Mouse (Mus musculus) left cerebral cortex, postnatal 25 days (tissue): Measurements from ENCODE around the gene Adora2b. TPM values are rescaled to one million over a fixed set of nuclear protein-coding genes. Genes with fewer than 3 reads are reported as not detected.
A peak's percentile ranks its signal among the peaks of the same experiment; 100 is the strongest.

Experiments
- DNase-seq, 2 experiments: peaks; one replicate each; pipeline ENCODE4 v3.0.0; 2022; ENCODE audit warnings: low spot score in 2 of 2, mixed read lengths in 1 of 2
- intact Hi-C: fragments of 180-260 bp; cut with DNase I; formaldehyde crosslinking; loops from one replicate; pipeline ENCODE4 v1.15.1; 2025
- total RNA-seq, 2 experiments: library from RNA; stranded (reverse); gene quantifications; 2 replicates each; pipeline ENCODE4 v1.2.3; 2021

Gene Adora2b
- 1 to 10 TPM; 6.6 to 7.9 TPM for total RNA-seq

DNA sequence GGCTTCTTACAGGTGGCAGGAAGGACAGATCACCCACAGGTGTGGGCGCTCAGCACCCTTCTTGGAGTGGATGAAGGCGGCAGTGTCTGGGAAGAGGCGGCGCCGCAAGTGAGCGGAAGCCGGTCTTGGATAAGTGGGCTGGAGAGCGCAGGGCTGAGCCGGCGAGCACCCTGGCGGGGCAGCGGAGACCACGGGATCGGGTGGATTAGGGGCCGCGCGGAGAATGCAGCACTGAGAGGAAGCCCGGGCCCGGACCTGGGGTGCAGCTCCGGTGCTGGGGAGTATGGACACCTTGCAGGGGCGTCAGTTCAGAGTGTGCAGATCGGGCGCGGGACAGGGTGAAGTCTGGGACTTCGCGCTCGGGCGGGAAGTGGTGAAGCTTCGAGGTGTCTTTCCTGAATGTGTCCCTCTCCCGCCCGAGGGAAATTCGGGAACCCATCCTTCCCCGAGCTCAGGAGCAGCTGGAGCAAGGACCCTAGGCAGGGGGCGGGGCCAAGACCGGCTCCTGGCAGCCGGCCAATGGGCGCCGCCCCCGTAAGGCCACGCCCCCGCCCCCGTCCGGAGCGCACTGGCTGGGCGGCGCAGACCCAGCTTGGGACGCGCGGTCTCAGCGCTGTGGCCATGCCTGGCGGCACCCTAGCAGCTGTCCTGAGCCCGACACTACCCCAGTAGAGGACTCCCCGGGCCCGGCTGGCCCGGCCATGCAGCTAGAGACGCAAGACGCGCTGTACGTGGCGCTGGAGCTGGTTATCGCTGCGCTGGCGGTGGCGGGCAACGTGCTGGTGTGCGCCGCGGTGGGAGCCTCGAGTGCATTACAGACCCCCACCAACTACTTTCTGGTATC lies at the start of gene Adora2b:
TSS of gene Adora2b (plus strand) at position 584 of the 844 bp plus-strand sequence.
- peak in 1 of 2 experiments; percentile 13 for DNase-seq
- intact Hi-C loops = no loop called here

GRCm38 (mm10) chr11:62200901-62201512 lies 47.8 kb upstream of the Adora2b start:
- no peak for DNase-seq
- intact Hi-C loops = loop anchor here (5.0 kb wide), 1 partner anchor 66 kb away; no protein-coding TSS in a partner anchor

GRCm38 (mm10) chr11:62202645-62203044 lies 46.1 kb upstream of the Adora2b start:
- no peak for DNase-seq
- intact Hi-C loops = loop anchor here (5.0 kb wide), 1 partner anchor 65 kb away; no protein-coding TSS in a partner anchor

GRCm38 (mm10) chr11:62209111-62209510 lies 39.7 kb upstream of the Adora2b start:
- no peak for DNase-seq
- intact Hi-C loops = no loop called here

GRCm38 (mm10) chr11:62209891-62210290 lies 38.9 kb upstream of the Adora2b start:
- DNase-seq = no peak

GRCm38 (mm10) chr11:62213384-62213989 lies 35.3 kb upstream of the Adora2b start:
- intact Hi-C loops = no loop called here
- no peak for DNase-seq

More at GRCm38 (mm10) chr11:62209891-62210290, 38.9 kb upstream of the Adora2b start:
- intact Hi-C loops = no loop called here

DNA sequence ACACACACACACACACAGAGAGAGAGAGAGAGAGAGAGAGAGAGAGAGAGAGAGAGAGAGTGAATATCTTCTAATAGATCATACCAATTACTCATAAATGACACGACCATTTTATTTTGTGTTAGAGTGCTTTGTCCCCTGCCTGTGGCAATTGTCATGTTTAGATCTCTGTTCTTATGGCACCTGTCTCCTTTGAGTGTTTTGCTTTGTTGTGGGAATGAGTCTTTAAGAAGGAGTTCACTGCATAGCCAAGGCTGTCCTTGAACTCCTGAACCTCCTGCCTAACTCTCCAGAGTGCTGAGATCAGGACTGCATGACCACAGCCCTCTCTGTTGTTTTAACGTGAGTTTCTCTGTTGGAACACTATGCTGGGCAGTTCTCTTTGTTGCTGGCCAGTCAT lies 33.7 kb upstream of the Adora2b start:
- no peak for DNase-seq
- intact Hi-C loops = no loop called here

DNA sequence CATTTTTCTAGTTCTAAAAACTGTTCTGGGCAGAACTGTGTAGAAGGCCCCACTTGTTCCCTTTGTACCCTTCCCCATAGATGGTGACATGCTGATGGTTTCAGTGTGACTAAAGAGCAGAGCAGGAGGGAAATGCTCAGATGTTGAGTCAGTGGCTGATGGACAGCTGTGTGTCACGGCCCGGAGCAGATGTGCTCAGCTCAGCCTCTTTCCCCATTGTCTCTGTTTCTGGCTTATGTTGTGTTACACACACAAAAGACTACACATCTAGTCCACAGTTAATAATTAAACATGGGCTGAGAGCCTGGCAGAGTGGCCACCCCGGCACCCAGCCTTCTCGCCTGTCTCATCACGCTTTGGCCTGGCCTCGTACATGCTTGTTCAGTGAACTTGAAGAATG lies 31.0 kb upstream of the Adora2b start:
- intact Hi-C loops = no loop called here

DNA sequence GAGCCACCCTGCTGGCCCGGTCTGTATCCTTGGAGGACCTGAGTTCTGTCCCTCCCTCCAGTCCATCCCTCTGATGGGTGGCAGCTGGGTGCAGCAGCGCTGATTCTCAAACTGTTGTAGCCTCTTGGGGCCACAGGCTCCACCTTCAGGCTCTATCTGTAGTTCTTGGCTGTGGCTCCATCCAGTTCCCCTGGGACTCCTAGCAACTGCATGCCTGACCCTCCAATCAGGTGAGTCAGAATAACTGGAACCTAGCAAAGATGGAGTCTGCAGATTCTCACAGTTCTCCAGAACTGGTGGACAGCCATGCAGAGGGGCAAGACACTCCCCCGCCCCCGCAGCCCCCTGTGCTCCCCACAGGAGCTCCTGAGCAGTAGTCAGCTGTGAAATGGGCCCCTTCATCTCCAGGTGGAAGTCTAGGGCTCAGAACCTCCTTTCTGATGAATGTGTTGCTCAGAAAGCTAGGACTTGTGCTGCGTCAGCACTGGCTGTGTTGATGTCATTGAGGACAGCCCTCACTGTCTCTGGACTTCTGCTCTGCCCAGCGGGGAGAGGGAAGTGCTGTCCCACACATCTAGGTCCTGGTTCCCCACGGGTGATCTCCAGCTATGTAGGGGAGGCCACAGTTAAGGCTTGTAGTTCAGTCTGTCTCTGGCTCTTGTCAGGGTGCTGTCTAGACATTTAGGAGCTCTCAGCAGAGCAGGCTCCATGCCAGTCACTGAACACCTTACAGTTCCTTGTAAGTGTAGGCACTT lies 27.9 kb upstream of the Adora2b start:
- no peak for DNase-seq
- intact Hi-C loops = no loop called here

More for the DNA sequence above, 31.0 kb upstream of the Adora2b start:
- no peak for DNase-seq

DNA sequence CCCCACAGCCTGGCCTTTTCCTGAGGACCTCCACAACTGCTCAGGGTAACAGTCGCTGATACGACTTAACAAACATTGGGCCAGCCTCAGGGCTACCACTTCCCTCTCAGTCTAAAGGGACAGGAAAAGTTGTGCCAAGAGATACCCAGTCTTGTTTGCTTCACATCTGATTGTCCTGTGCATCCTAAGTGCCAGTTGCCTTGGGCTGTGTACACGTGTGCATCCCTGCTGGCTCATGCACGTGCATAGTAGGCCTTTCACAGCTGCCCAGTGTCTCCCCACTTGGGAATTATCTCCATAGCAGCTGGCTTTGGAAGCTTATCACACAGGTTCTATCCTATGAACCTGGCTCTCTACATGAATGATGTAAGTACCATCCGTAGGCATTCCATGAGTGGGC lies 25.4 kb upstream of the Adora2b start:
- intact Hi-C loops = no loop called here
- no peak for DNase-seq

- DNase-seq = no peak
- intact Hi-C loops = no loop called here
Measured at GRCm38 (mm10) chr11:62223962-62224361, 24.8 kb upstream of the Adora2b start.

- intact Hi-C loops = no loop called here
Measured at GRCm38 (mm10) chr11:62224797-62225196, 24.0 kb upstream of the Adora2b start.

DNA sequence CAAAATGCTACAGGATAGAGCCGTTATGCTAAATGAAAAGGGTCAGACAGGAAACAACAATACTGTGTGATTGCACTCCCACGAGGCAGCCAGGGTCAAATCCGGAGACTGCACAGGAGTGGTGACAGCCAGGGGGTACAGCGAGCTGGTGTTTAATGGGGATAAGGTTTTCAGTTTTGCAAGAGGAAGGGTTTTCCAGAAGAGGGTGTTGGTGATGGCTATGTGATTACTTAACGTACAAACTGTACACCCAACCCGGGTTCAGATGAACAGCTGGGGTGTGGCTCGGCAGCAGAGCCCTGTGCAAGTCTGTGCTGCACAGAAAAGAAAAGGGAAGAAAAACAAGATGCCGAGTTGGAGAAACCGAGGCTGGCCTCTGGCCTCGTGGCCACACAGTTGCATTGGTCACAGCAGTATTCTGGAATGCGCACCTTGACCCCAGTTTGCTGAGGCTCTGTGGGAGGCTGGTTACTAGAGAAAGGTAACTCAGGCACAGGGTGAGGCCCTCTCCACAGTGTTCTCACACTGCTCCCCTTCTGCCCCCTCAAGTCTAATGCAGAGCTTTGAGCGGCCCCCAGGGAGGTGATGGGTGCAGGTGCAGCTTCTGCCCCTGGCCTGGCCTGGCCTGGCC lies 8.0 kb upstream of the Adora2b start:
- intact Hi-C loops = no loop called here
- no peak for DNase-seq

More at GRCm38 (mm10) chr11:62224797-62225196, 24.0 kb upstream of the Adora2b start:
- DNase-seq = no peak

GRCm38 (mm10) chr11:62243871-62244270 lies 4.9 kb upstream of the Adora2b start:
- intact Hi-C loops = no loop called here
- DNase-seq = no peak

DNA sequence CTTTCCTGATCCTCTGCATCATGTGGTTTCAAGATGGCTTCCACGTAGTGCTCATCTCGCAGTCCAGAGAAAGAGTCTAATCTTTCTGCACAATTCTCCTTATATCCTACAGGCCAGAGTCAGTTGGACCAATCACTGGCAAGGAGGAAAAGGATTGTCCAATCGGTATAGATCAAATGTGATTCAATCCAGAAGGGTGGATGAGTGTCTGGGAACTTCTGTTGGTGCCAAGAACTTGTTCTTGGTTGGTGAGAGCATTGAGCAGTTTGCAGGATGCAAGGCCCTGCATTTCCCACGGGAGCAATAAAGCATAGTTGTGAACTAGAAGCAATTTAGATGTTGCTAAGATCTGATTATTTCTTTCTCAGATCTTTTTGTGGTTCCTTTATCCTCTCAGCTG lies 4.3 kb upstream of the Adora2b start:
- DNase-seq = no peak
- intact Hi-C loops = no loop called here

GRCm38 (mm10) chr11:62247759-62248400 lies 904 bp upstream of the Adora2b start:
- intact Hi-C loops = no loop called here
- no peak for DNase-seq

GRCm38 (mm10) chr11:62249266-62250037 lies 668 bp downstream of the Adora2b start:
- intact Hi-C loops = no loop called here
- DNase-seq = peak; percentile 11 to 44

- DNase-seq = no peak
- intact Hi-C loops = no loop called here
Measured at GRCm38 (mm10) chr11:62251047-62251446, 2.3 kb downstream of the Adora2b start.
